Mouse (Mus musculus): ENCODE measurements around the gene Aqp2. TPM values are rescaled to one million over a fixed set of nuclear protein-coding genes. Genes with fewer than 3 reads are reported as not detected.

The Aqp2 gene
- polyA plus RNA-seq, 1 experiment, result 2.4 TPM

- no peak for DNase-seq (ENCODE audit: low read depth)
Measured at GRCm38 (mm10) chr15:99590429-99591084, 11.7 kb downstream of the Aqp2 start, which contains the start of gene Aqp5. Gene Aqp5 (plus strand): TSS chr15:99590782.

GRCm38 (mm10) chr15:99592177-99592576, 13.3 kb downstream of the Aqp2 start:
- DNase-seq (ENCODE audit: low read depth), result no peak

GRCm38 (mm10) chr15:99592877-99593276, 14.0 kb downstream of the Aqp2 start:
- DNase-seq (ENCODE audit: low read depth), result no peak

- DNase-seq (ENCODE audit: low read depth), result no peak
Measured at GRCm38 (mm10) chr15:99594951-99595350, 16.1 kb downstream of the Aqp2 start.

- DNase-seq (ENCODE audit: low read depth), result no peak
Measured at GRCm38 (mm10) chr15:99596056-99596687, 17.3 kb downstream of the Aqp2 start.

- DNase-seq (ENCODE audit: low read depth), result no peak
Measured at GRCm38 (mm10) chr15:99596841-99597240, 18.0 kb downstream of the Aqp2 start.

- no peak for DNase-seq (ENCODE audit: low read depth)
Measured at GRCm38 (mm10) chr15:99597596-99597995, 18.7 kb downstream of the Aqp2 start.

GRCm38 (mm10) chr15:99599245-99600070, 20.6 kb downstream of the Aqp2 start:
- DNase-seq (ENCODE audit: low read depth), result no peak

- DNase-seq (ENCODE audit: low read depth), result no peak
Measured at GRCm38 (mm10) chr15:99600986-99601822, 22.3 kb downstream of the Aqp2 start, which contains the start of gene Aqp6. Gene Aqp6 (plus strand): TSS chr15:99601400.

GRCm38 (mm10) chr15:99601823-99602120, 22.9 kb downstream of the Aqp2 start:
- DNase-seq (ENCODE audit: low read depth), result no peak

GRCm38 (mm10) chr15:99602206-99602820, 23.5 kb downstream of the Aqp2 start:
- no peak for DNase-seq (ENCODE audit: low read depth)

- no peak for DNase-seq (ENCODE audit: low read depth)
Measured at GRCm38 (mm10) chr15:99603216-99603615, 24.4 kb downstream of the Aqp2 start.

- no peak for DNase-seq (ENCODE audit: low read depth)
Measured at GRCm38 (mm10) chr15:99605595-99605994, 26.7 kb downstream of the Aqp2 start.

- DNase-seq (ENCODE audit: low read depth), result no peak
Measured at GRCm38 (mm10) chr15:99606515-99606914, 27.7 kb downstream of the Aqp2 start.

GRCm38 (mm10) chr15:99607388-99608113, 28.7 kb downstream of the Aqp2 start:
- no peak for DNase-seq (ENCODE audit: low read depth)

- DNase-seq (ENCODE audit: low read depth), result no peak
Measured at GRCm38 (mm10) chr15:99608382-99609125, 29.7 kb downstream of the Aqp2 start.

- DNase-seq (ENCODE audit: low read depth), result no peak
Measured at GRCm38 (mm10) chr15:99611563-99611962, 32.7 kb downstream of the Aqp2 start.

- DNase-seq (ENCODE audit: low read depth), result no peak
Measured at GRCm38 (mm10) chr15:99614273-99614672, 35.4 kb downstream of the Aqp2 start.

- DNase-seq (ENCODE audit: low read depth), result no peak
Measured at GRCm38 (mm10) chr15:99614753-99615152, 35.9 kb downstream of the Aqp2 start.

- no peak for DNase-seq (ENCODE audit: low read depth)
Measured at GRCm38 (mm10) chr15:99615246-99615645, 36.4 kb downstream of the Aqp2 start.

Data from gonadal fat pad, adult 2 months (tissue).